Mouse (Mus musculus): Measurements from ENCODE around the gene St3gal4. TPM values are rescaled to one million over a fixed set of nuclear protein-coding genes. Genes with fewer than 3 reads are reported as not detected.
A peak's percentile ranks its signal among the peaks of the same experiment; 100 is the strongest.

The St3gal4 gene
- polyA plus RNA-seq (2012): 32.5 and 46.5 TPM in 2 replicates

GRCm38 (mm10) chr9:35119168-35119567 lies at the start of gene St3gal4:
Gene St3gal4, minus strand, starts transcription at chr9:35119268.
- no peak for TF ChIP-seq GATA1 (IDR thresholded peaks at IDR 0.05; ENCODE audit: low read length)

- TF ChIP-seq GATA1 (IDR thresholded peaks at IDR 0.05; ENCODE audit: low read length): no peak
Observed at GRCm38 (mm10) chr9:35166798-35167635, 47.9 kb upstream of the St3gal4 start.

GRCm38 (mm10) chr9:35166144-35166797 lies 47.2 kb upstream of the St3gal4 start:
- no peak for TF ChIP-seq GATA1 (IDR thresholded peaks at IDR 0.05; ENCODE audit: low read length)

GRCm38 (mm10) chr9:35164142-35164874 lies 45.2 kb upstream of the St3gal4 start:
- peak; percentile 25 for TF ChIP-seq GATA1 (IDR thresholded peaks at IDR 0.05; ENCODE audit: low read length)

GRCm38 (mm10) chr9:35163011-35163690 lies 44.1 kb upstream of the St3gal4 start:
- no peak for TF ChIP-seq GATA1 (IDR thresholded peaks at IDR 0.05; ENCODE audit: low read length)

- TF ChIP-seq GATA1 (IDR thresholded peaks at IDR 0.05; ENCODE audit: low read length): no peak
Observed at GRCm38 (mm10) chr9:35161721-35162120, 42.7 kb upstream of the St3gal4 start.

GRCm38 (mm10) chr9:35160662-35161061 lies 41.6 kb upstream of the St3gal4 start:
- no peak for TF ChIP-seq GATA1 (IDR thresholded peaks at IDR 0.05; ENCODE audit: low read length)

GRCm38 (mm10) chr9:35158477-35158876 lies 39.4 kb upstream of the St3gal4 start:
- no peak for TF ChIP-seq GATA1 (IDR thresholded peaks at IDR 0.05; ENCODE audit: low read length)

- no peak for TF ChIP-seq GATA1 (IDR thresholded peaks at IDR 0.05; ENCODE audit: low read length)
Observed at GRCm38 (mm10) chr9:35156862-35157261, 37.8 kb upstream of the St3gal4 start.

GRCm38 (mm10) chr9:35156002-35156710 lies 37.1 kb upstream of the St3gal4 start:
- no peak for TF ChIP-seq GATA1 (IDR thresholded peaks at IDR 0.05; ENCODE audit: low read length)

- TF ChIP-seq GATA1 (IDR thresholded peaks at IDR 0.05; ENCODE audit: low read length): no peak
Observed at GRCm38 (mm10) chr9:35152923-35153322, 33.9 kb upstream of the St3gal4 start.

GRCm38 (mm10) chr9:35145829-35146228 lies 26.8 kb upstream of the St3gal4 start:
- no peak for TF ChIP-seq GATA1 (IDR thresholded peaks at IDR 0.05; ENCODE audit: low read length)

GRCm38 (mm10) chr9:35145118-35145517 lies 26.1 kb upstream of the St3gal4 start:
- no peak for TF ChIP-seq GATA1 (IDR thresholded peaks at IDR 0.05; ENCODE audit: low read length)

GRCm38 (mm10) chr9:35142221-35142620 lies 23.2 kb upstream of the St3gal4 start:
- no peak for TF ChIP-seq GATA1 (IDR thresholded peaks at IDR 0.05; ENCODE audit: low read length)

- no peak for TF ChIP-seq GATA1 (IDR thresholded peaks at IDR 0.05; ENCODE audit: low read length)
Observed at GRCm38 (mm10) chr9:35139231-35139744, 20.2 kb upstream of the St3gal4 start.
